ENCODE assay signal across 28 mouse cellular contexts in genomic region chr12:76696380-76696935, GRCm38 (mm10). TPM values are rescaled to one million over a fixed set of nuclear protein-coding genes. Genes with fewer than 3 reads are reported as not detected.
DNase-seq lines count a peak whose midpoint lies in the region; ATAC-seq and TF ChIP-seq lines count a peak whose summit lies in the region.
"Had no signal": no experiment of that assay in that cellular context is flagged by ENCODE, and none has a peak within 500 bp of the region (broad histone marks: within the 10 kb centered on the region; RNA-seq: fewer than 3 reads in every experiment).

No protein-coding gene starts in this region.

- no peak for TF ChIP-seq CTCF in gastrocnemius, adult 2 months (IDR thresholded peaks at IDR 0.05)

- intact Hi-C loops in gastrocnemius, adult 2 months (cut with DNase I), result no loop called here
- intact Hi-C loops in gastrocnemius, postnatal 14 days (cut with DNase I; ENCODE audit: low total_unique reads), result no loop called here

- H3K9ac ChIP-seq in liver, embryonic 15.5 days, result no peak overlapping the region
- H3K9ac ChIP-seq: embryonic facial prominence, embryonic 13.5 days; forebrain, embryonic 15.5 days; heart, embryonic 12.5 days; limb, embryonic 15.5 days; lung, embryonic 14.5 days; midbrain, embryonic 15.5 days; neural tube, embryonic 15.5 days had no signal

- H3K27ac ChIP-seq in gastrocnemius, adult 2 months, result peak overlapping the region; percentile 90
- no peak overlapping the region; the same call in 1 of the 2 replicates for H3K27ac ChIP-seq in liver, embryonic 15.5 days (replicated peaks)
- H3K27ac ChIP-seq: embryonic facial prominence, embryonic 13.5 days; forebrain, embryonic 10.5 days; forebrain, embryonic 15.5 days; kidney, postnatal 0 days; limb, embryonic 10.5 days; limb, embryonic 15.5 days; midbrain, embryonic 10.5 days; midbrain, embryonic 15.5 days; neural tube, embryonic 15.5 days had no signal

- no peaks in the 10 kb centered on the region for H3K9me3 ChIP-seq in liver, embryonic 15.5 days (replicated peaks)
- H3K9me3 ChIP-seq: embryonic facial prominence, embryonic 13.5 days; forebrain, embryonic 10.5 days; forebrain, embryonic 15.5 days; heart, embryonic 12.5 days; limb, embryonic 10.5 days; limb, embryonic 15.5 days; midbrain, embryonic 10.5 days; midbrain, embryonic 15.5 days; neural tube, embryonic 15.5 days had no signal

- no peak for DNase-seq in gastrocnemius, adult 2 months
- no peak for DNase-seq in gastrocnemius, postnatal 14 days
- peak; percentile 48 for DNase-seq in layer of hippocampus, adult 9-11 months
- DNase-seq in layer of hippocampus, adult 8-10 months (ENCODE audit: low spot score in 2 of 2), result no peak
- DNase-seq in right cerebral cortex, adult 18-20 months, result peak; percentile 37
- no peak for DNase-seq in right cerebral cortex, postnatal 25 days
- DNase-seq: adrenal gland, postnatal 10 days; cerebellum, adult 11 months; gastrocnemius, postnatal 36 days; heart, adult 18-20 months; kidney, adult 8-10 months; lung, embryonic 14.5 days; retina, postnatal 1 day; thymus, adult 2 months; thymus, postnatal 36 days had no signal

- peak overlapping the region; percentile 38; the same call in 1 of the 2 replicates for H3K4me2 ChIP-seq in liver, embryonic 15.5 days
- H3K4me2 ChIP-seq: embryonic facial prominence, embryonic 13.5 days; forebrain, embryonic 15.5 days; heart, embryonic 12.5 days; limb, embryonic 15.5 days; lung, embryonic 14.5 days; midbrain, embryonic 15.5 days; neural tube, embryonic 15.5 days had no signal

- no peak for ATAC-seq in liver, embryonic 15.5 days (ENCODE audit: insufficient read depth)
- ATAC-seq: CD4-positive, CD25-positive, alpha-beta regulatory T cell, adult 4 months; forebrain, embryonic 15.5 days; intestine, embryonic 16.5 days; midbrain, embryonic 15.5 days had no signal

- WGBS in liver, embryonic 15.5 days (ENCODE audit: insufficient replicate concordance), result 86% methylated on average over 13 of the region's 13 CpGs

- no peaks in the 10 kb centered on the region for H3K27me3 ChIP-seq in liver, embryonic 15.5 days
- H3K27me3 ChIP-seq: embryonic facial prominence, embryonic 13.5 days; forebrain, embryonic 15.5 days; heart, embryonic 12.5 days; limb, embryonic 15.5 days; midbrain, embryonic 15.5 days; neural tube, embryonic 15.5 days had no signal

- H3K4me3 ChIP-seq in gastrocnemius, adult 2 months, result no peak overlapping the region
- no peak overlapping the region for H3K4me3 ChIP-seq in liver, embryonic 15.5 days (replicated peaks)
- H3K4me3 ChIP-seq: embryonic facial prominence, embryonic 13.5 days; forebrain, embryonic 10.5 days; forebrain, embryonic 15.5 days; heart, embryonic 12.5 days; limb, embryonic 10.5 days; limb, embryonic 15.5 days; midbrain, embryonic 10.5 days; midbrain, embryonic 15.5 days; neural tube, embryonic 15.5 days had no signal

- H3K36me3 ChIP-seq in liver, embryonic 15.5 days (replicated peaks), result peaks cover 67% of the 10 kb centered on the region
- H3K36me3 ChIP-seq: embryonic facial prominence, embryonic 13.5 days; forebrain, embryonic 10.5 days; forebrain, embryonic 15.5 days; heart, embryonic 12.5 days; limb, embryonic 10.5 days; limb, embryonic 15.5 days; midbrain, embryonic 10.5 days; midbrain, embryonic 15.5 days; neural tube, embryonic 15.5 days had no signal

- peaks cover 77% of the 10 kb centered on the region for H3K4me1 ChIP-seq in liver, embryonic 15.5 days (replicated peaks)

RNA-seq across cellular contexts. Expression of gene Sptb, which starts 13.9 kb away (rescaled TPM):
- total RNA-seq in gastrocnemius, adult 2 months (2021), result 100 to 1,000 TPM; 141 to 172 TPM
- 10 to 100 TPM; 88.9 to 93.1 TPM for total RNA-seq in gastrocnemius, postnatal 14 days (2021)
- total RNA-seq in layer of hippocampus, adult 8-10 months (2022), result 100 to 1,000 TPM; 114 to 133 (median 126) TPM
- 58.9 and 69.2 TPM in 2 replicates for polyA plus RNA-seq in liver, embryonic 15.5 days (2015; fragmentation: Nextera tagmentation; extraction: Ambion mirVana)

Comparison
In these comparisons a context has a peak if more than half of its experiments do, and no peak if none do; other contexts are left out.
1. DNase-seq: peak in layer of hippocampus, adult 9-11 months (single experiment) and right cerebral cortex, adult 18-20 months (single experiment); none in gastrocnemius, adult 2 months (single experiment), gastrocnemius, postnatal 14 days (single experiment), layer of hippocampus, adult 8-10 months (0 of 2) and right cerebral cortex, postnatal 25 days (single experiment).